Mouse (Mus musculus) bone marrow, adult 2 months (tissue): ENCODE results near the gene Tprkb. TPM values are rescaled to one million over a fixed set of nuclear protein-coding genes. Genes with fewer than 3 reads are reported as not detected.
"Not testable (repeated sequence)": the region's sequence is repeated elsewhere in the genome, so short reads cannot be mapped to it uniquely, and the experiment has no call there.

ENCODE experiments used
- H3K27ac ChIP-seq: fragments of 200-500 bp; 2 replicates; pipeline ENCODE4 v1.5.1; 2012; ENCODE audit warnings: low read depth, mild to moderate bottlenecking, control low read depth, inconsistent platforms, low read length; ENCODE audit not compliant: control insufficient read depth, poor library complexity, insufficient read depth
- H3K4me1 ChIP-seq: fragments of 200-500 bp; 2 replicates; pipeline ENCODE4 v1.6.1; 2011; ENCODE audit warnings: low read length; ENCODE audit not compliant: control insufficient read depth, insufficient read depth
- H3K4me3 ChIP-seq: fragments of 200-500 bp; replicated peaks from 2 replicates; pipeline ENCODE3; 2011; ENCODE audit warnings: mild to moderate bottlenecking, low read depth, low read length, control low read depth; ENCODE audit not compliant: control insufficient read depth
- CTCF ChIP-seq: fragments of 200-500 bp; IDR thresholded peaks from 2 replicates; pipeline ENCODE4 v1.5.1; 2011; ENCODE audit warnings: low read length, control low read depth; ENCODE audit not compliant: control insufficient read depth, insufficient read depth
- POLR2A ChIP-seq: fragments of 200-500 bp; IDR thresholded peaks from 2 replicates; pipeline ENCODE4 v1.6.1; 2011; ENCODE audit warnings: low read depth, mild to moderate bottlenecking, control low read depth, low read length, borderline replicate concordance; ENCODE audit not compliant: control insufficient read depth
- WGBS: fragments of 180-500 bp; shearing (Covaris S2); methylation state at CpG from one replicate; pipeline ENCODE4 v1.1.7; 2018; 5-methylcytosine and 5-hydroxymethylcytosine counted together
- polyA plus RNA-seq: library from polyadenylated mRNA; stranded (reverse); fragments of >200 nt; gene quantifications from 2 replicates; pipeline ENCODE4 v1.2.4, GENCODE M21; 2011; ENCODE audit warnings: low replicate concordance; ENCODE audit not compliant: missing spikeins, insufficient read depth, insufficient read length

Tprkb gene
- polyA plus RNA-seq, result 8.9 and 10.1 TPM in 2 replicates

DNA sequence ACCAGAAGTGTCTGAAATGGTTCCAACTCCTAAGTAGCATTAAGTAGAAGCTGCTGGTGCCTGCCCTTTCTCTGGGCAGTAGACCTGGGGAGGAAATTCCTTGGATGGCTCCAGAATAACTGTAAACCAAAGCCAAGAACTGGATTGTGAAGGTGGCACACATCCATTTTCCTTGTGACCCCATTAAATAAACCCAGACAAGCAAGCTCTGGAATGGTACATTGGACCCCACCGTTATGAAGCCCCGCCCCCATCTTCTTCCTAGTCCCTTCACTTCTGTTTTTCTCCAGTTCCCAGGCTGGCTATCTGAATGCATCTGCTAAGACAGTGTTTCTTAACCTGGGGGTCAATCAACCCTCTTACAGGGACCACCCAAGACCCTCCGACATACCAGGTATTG is at the start of gene Tprkb:
Tprkb (plus strand) TSS at position 279 of the 400 bp plus-strand sequence.
- no peak within 1 kb of the TSS for H3K4me3 ChIP-seq
- no peak within 1 kb of the TSS for H3K27ac ChIP-seq
- 26% methylated on average over 3 of the region's 3 CpGs for WGBS
- TF ChIP-seq POLR2A (no peak), CTCF (no peak)
- peaks cover 2% of the 10 kb centered on the region; the same call in 1 of the 2 replicates for H3K4me1 ChIP-seq

DNA sequence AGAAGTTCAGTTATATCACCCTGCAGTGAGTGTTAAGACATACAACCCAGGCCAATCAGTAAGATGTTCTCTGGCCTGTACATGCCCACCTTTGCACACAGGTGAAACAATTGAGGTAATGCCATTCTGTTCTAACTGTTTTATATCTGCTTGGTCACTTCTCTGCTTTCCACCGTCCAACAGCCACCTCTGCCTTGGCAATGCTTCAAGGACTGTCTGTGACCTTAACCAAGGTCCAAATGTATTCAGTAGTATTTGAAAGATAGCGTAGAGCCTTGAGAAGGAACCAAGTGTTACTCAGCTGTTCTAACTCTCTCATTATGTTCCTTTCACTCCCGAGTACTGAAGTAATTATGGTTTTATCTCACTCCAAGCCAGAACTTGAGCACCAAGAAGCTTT is 49.1 kb upstream of the Tprkb start:
- H3K4me3 ChIP-seq, result no peak overlapping the region
- no peaks in the 10 kb centered on the region for H3K4me1 ChIP-seq
- WGBS, result 71% methylated on average over 3 of the region's 3 CpGs
- TF ChIP-seq POLR2A (no peak), CTCF (no peak)
- no peak overlapping the region for H3K27ac ChIP-seq

DNA sequence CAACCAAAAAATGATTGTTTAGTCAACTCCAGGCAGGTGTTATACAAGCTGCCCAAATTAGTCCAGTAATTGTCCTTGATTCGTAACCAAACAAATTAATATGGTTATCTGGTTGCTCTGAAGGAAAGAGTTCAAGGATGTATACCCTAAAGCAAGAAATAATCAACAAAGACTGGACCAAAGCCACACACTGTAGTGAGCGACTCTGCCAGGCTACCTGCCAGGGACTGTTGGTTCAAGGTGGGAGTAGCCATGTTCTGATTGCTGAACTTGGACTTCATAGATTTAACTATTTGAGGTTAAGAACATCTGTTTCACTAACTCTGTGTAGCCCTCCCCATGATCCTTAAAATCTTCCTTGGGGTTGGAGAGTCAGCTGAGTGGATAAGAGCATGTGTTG is 48.5 kb upstream of the Tprkb start:
- no peak for TF ChIP-seq POLR2A
- TF ChIP-seq CTCF, result no peak
- H3K27ac ChIP-seq, result no peak overlapping the region
- H3K4me1 ChIP-seq, result no peaks in the 10 kb centered on the region; the same call in 1 of the 2 replicates
- WGBS, result 68% methylated on average over 2 of the region's 2 CpGs
- no peak overlapping the region for H3K4me3 ChIP-seq

DNA sequence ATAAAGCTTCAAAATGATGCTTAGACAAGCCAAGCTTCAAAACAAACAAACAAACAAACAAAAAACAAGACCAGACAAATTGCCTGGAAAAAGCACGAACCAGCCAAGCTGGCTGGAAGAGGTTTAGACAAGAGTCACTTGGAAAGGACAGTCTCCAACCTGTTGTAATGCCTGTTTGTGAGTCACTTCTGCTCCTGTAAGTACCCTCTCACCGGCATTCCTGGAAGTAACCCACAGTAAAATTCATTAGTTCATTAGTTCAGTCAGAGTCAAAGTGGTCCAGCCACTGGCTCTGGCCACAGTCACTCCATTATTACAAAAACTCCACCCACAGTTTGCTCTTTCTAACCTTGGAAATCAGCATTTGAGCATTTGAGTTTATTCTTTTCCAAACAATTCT is 47.8 kb upstream of the Tprkb start:
- 76% methylated on average over 2 of the region's 2 CpGs for WGBS
- TF ChIP-seq CTCF (no peak), POLR2A (no peak)

DNA sequence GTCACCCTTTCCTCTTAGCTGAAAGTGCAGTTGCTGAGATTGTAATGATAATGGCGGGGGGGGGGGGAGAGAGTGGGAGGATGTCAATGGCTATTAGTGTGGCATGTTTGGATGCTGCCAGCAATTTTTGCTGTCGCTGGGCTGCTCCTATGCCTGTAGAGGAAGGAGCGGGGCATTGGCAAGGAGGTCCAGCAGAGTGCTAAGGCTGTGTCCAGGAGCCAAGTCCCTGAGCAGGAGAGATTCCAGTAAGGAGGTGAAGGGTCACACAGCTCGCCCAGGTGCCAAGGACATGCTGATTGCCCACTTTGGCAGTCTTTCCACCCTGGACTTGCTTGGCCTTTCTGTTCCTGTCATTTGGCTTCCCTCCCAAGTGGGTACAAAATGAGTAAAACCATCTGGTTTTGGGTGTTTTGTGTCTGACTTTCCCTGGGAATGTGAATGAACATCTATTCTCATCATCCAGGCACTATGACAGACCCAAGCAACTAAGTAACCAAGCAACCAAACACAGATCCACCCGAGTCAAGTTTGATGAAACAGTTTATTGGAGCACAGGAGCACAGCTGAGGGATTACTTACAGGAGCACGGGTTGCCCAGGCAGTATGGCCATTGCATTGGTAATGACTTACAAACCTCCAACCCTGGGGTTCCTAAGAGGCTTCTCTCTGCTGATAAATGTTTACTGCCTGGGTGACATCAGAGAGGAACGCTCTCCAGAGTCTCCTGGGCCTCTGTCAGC is 46.6 kb upstream of the Tprkb start:
- 69% methylated on average over 6 of the region's 7 CpGs for WGBS
- not testable (repeated sequence) for H3K27ac ChIP-seq, H3K4me1 ChIP-seq, H3K4me3 ChIP-seq

More for the DNA sequence above, 47.8 kb upstream of the Tprkb start:
- Histone ChIP-seq H3K27ac (no peak overlapping the region), H3K4me3 (no peak overlapping the region), H3K4me1 (no peaks in the 10 kb centered on the region; the same call in 1 of the 2 replicates)

DNA sequence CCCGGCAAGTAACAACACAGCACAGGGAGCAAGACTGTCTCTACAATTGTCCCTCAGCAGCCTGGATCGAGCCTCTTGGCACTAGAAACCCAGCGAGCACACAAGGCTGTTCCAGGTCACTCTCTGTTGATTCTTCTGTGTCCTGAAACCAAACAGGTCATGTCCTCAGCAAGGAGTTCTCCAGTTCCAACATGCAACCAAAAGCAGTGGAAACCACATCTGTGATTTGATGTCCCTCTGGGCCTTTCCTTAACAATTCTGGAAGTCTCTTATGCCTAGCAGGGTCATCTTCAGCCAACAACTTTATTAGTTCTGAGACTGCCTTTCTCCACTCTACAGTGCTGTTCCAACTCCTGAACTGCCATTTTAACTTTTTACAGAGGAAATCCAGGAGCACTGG is 45.5 kb upstream of the Tprkb start:
- WGBS, result 75% methylated on average over 3 of the region's 3 CpGs

DNA sequence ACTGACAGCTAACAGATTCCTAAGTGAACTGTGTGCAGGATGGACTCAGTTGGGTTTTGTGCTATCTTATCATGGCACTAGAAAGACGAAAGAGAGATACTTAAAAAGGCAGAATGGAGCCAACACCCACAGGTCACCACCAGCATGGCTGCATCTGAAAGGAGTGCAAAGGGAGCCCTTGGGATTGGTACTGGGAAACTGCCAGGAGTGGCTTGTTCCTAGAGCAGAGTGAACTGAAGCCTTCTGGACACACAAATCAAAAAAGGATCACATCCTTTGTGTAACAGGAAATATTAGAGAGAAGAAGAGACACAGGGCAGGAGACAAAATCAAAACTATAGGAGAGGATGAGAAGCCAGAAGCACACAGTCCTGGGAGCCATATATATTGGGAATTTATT is 44.7 kb upstream of the Tprkb start:
- 80% methylated on average over 1 of the region's 1 CpGs for WGBS
- not testable (repeated sequence) for H3K27ac ChIP-seq, H3K4me3 ChIP-seq, H3K4me1 ChIP-seq

More for the DNA sequence above, 45.5 kb upstream of the Tprkb start:
- H3K4me3 ChIP-seq, H3K27ac ChIP-seq, H3K4me1 ChIP-seq: not testable (repeated sequence)

DNA sequence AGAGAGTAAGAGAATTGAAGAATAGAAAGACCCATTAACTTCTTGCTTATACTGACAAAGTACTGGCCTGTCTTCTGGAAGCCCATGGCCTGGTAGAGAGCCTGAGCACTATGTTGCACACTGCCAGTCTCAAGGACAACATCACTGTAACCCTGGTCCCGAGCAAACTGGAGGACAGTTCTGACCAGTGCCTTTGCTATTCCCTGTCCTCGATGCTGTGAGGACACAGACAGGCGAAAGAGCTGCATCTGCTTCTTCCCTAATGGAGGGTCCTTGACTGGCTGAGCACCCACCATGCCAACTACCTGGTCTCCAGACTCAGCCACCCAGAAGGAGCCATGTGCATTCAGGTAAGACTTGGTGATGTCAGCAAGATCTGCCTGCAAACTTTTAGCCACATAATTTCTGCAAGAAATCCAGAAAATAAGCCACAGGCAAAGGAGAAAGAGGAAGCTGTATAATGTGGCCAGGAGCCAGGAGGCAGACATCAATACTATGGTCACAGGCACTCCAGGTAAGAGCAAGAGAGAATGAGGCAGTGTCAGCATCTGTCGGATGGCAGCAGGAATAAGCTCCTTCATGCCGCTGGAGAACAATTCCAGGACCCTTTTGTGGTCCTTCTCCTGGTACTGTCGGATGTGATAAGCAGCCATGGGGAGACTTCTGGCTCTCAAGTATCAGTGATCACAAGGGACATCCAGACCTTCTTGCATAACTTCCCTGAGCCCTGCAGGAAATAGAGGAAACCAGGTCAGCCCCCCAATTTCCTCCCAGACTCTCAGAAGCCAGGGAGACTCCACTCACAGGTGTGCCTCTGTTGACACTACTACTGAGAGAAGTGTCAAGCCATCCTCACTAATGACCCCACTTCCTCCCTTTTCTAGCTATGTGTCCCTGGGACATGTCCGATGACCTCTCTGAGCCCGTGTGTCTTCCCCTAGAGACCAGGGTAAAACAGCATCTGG is 43.7 kb upstream of the Tprkb start:
- H3K4me3 ChIP-seq, result no peak overlapping the region
- WGBS, result 35% methylated on average over 8 of the region's 8 CpGs
- no peaks in the 10 kb centered on the region; the same call in 1 of the 2 replicates for H3K4me1 ChIP-seq
- TF ChIP-seq POLR2A (no peak), CTCF (no peak)
- no peak overlapping the region for H3K27ac ChIP-seq

DNA sequence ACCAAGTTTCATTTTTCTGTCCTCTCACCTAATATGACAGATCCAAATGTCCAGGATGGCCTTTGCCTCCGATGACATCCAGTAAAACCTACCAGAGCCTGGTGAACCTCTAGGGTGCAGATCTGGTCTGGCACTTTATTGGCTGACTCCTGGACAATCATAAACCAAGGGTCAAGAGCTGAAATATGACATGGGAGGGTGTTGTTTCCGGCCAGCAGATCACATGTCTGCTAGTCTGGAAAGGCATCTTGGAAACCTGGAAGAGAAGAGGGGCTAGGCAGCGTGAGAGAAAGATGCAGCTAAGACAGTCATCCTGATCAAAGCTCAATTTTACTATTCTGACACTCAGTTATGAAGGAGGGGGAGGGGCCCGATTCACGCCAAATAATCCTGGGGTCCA is 42.7 kb upstream of the Tprkb start, which contains the start of gene Nat8f2:
Nat8f2 (minus strand) TSS at position 153 of the 400 bp plus-strand sequence.
- not testable (repeated sequence) for H3K27ac ChIP-seq, H3K4me1 ChIP-seq
- 83% methylated on average over 5 of the region's 5 CpGs for WGBS

DNA sequence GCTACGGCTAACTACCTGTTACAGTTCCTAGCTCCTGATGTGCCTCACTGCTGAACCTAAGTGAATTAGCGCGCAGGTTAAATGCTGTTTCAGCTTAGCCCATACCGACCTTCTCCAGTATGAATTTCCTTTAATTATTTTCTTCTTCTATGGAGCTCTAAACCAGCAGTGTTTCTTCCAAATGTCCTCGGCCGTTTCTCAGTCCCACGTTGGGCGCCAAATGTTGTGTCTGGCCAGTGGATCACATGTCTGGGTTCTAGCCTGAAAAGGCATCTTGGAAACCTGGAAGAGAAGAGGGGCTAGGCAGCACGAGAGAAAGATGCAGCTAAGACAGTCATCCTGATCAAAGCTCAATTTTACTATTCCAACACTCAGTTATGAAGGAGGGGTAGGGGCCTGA is 28.4 kb upstream of the Tprkb start:
- WGBS, result 88% methylated on average over 9 of the region's 9 CpGs

More for the DNA sequence above, 42.7 kb upstream of the Tprkb start, which contains the start of gene Nat8f2:
- H3K4me3 ChIP-seq, result not testable (repeated sequence)

More for the DNA sequence above, 28.4 kb upstream of the Tprkb start:
- H3K4me1 ChIP-seq, H3K27ac ChIP-seq, H3K4me3 ChIP-seq: not testable (repeated sequence)
